14 mouse cellular contexts compared by ENCODE assay signal in genomic region chr5:73946164-73946563, GRCm38 (mm10).
"Had no signal": no experiment of that assay in that cellular context is flagged by ENCODE, and none has a peak within 500 bp of the region (broad histone marks: within the 10 kb centered on the region; RNA-seq: fewer than 3 reads in every experiment).

No protein-coding gene starts in this region.

- DNase-seq: kidney, postnatal 10 days; kidney, postnatal 4 days; left cerebral cortex, postnatal 4 days; lung, embryonic 14.5 days; lung, postnatal 10 days; lung, postnatal 4 days; midbrain, embryonic 14.5 days had no signal

- H3K27ac ChIP-seq: layer of hippocampus, adult 2 months; limb, embryonic 13.5 days; liver, embryonic 15.5 days; midbrain, embryonic 10.5 days; stomach, embryonic 15.5 days had no signal

- H3K9ac ChIP-seq: limb, embryonic 13.5 days; liver, embryonic 15.5 days; lung, embryonic 14.5 days; stomach, embryonic 15.5 days had no signal

- H3K9me3 ChIP-seq: limb, embryonic 13.5 days; liver, embryonic 15.5 days; midbrain, embryonic 10.5 days; stomach, embryonic 15.5 days had no signal

- H3K4me2 ChIP-seq: limb, embryonic 13.5 days; liver, embryonic 11.5 days; liver, embryonic 15.5 days; lung, embryonic 14.5 days; stomach, embryonic 15.5 days had no signal

- H3K4me3 ChIP-seq: layer of hippocampus, adult 2 months; limb, embryonic 13.5 days; liver, embryonic 15.5 days; midbrain, embryonic 10.5 days; myocyte; stomach, embryonic 15.5 days had no signal

- H3K36me3 ChIP-seq: limb, embryonic 13.5 days; liver, embryonic 15.5 days; midbrain, embryonic 10.5 days; stomach, embryonic 15.5 days had no signal

- H3K4me1 ChIP-seq: liver, embryonic 15.5 days; stomach, embryonic 15.5 days had no signal

- H3K27me3 ChIP-seq: limb, embryonic 13.5 days; liver, embryonic 15.5 days; stomach, embryonic 15.5 days had no signal
